Mouse (Mus musculus): ENCODE measurements around the gene Dbndd1.

GRCm38 (mm10) chr8:123498963-123499362 lies 16.3 kb downstream of the Dbndd1 start:
- TF ChIP-seq MXI1 (IDR thresholded peaks at IDR 0.05; ENCODE audit: low read depth, low read length) (no peak), MAX (IDR thresholded peaks at IDR 0.05; ENCODE audit: low read length) (no peak)
